ENCODE assay signal across 8 mouse cellular contexts in genomic region chr5:116592049-116592800, GRCm38 (mm10). TPM values are rescaled to one million over a fixed set of nuclear protein-coding genes. Genes with fewer than 3 reads are reported as not detected.
DNase-seq lines count a peak whose midpoint lies in the region; ATAC-seq lines count a peak whose summit lies in the region.
"Had no signal": no experiment of that assay in that cellular context is flagged by ENCODE, and none has a peak within 500 bp of the region (broad histone marks: within the 10 kb centered on the region; RNA-seq: fewer than 3 reads in every experiment).

No protein-coding gene starts in this region.

- peak overlapping the region; percentile 81 for H3K4me3 ChIP-seq in forebrain, embryonic 16.5 days (replicated peaks; ENCODE audit: low read length)
- H3K4me3 ChIP-seq in midbrain, embryonic 12.5 days = peak overlapping the region; percentile 71
- H3K4me3 ChIP-seq: liver, embryonic 13.5 days had no signal

- H3K4me1 ChIP-seq in forebrain, embryonic 16.5 days (replicated peaks; ENCODE audit: control insufficient read depth, insufficient read depth, low read length) = peaks cover 29% of the 10 kb centered on the region
- H3K4me1 ChIP-seq in midbrain, embryonic 12.5 days = peaks cover 41% of the 10 kb centered on the region
- H3K4me1 ChIP-seq: liver, embryonic 13.5 days had no signal

- H3K27ac ChIP-seq in forebrain, embryonic 16.5 days (ENCODE audit: low read length) = peak overlapping the region; percentile 98
- H3K27ac ChIP-seq in midbrain, embryonic 12.5 days (replicated peaks) = peak overlapping the region; percentile 95
- H3K27ac ChIP-seq: liver, embryonic 13.5 days had no signal

- no peaks in the 10 kb centered on the region for H3K27me3 ChIP-seq in forebrain, embryonic 16.5 days (replicated peaks; ENCODE audit: control insufficient read depth, insufficient read depth, low read length)
- H3K27me3 ChIP-seq in midbrain, embryonic 12.5 days = no peaks in the 10 kb centered on the region

- under 1% methylated on average over 32 of the region's 32 CpGs for WGBS in forebrain, embryonic 16.5 days
- WGBS in midbrain, embryonic 12.5 days = 3% methylated on average over 32 of the region's 32 CpGs

- no peaks in the 10 kb centered on the region for H3K9me3 ChIP-seq in forebrain, embryonic 16.5 days (ENCODE audit: control insufficient read depth, low read length)
- H3K9me3 ChIP-seq in midbrain, embryonic 12.5 days = no peaks in the 10 kb centered on the region
- H3K9me3 ChIP-seq: liver, embryonic 13.5 days had no signal

- peak overlapping the region; percentile 67 for H3K4me2 ChIP-seq in forebrain, embryonic 16.5 days (ENCODE audit: low read length)
- peak overlapping the region; percentile 70 for H3K4me2 ChIP-seq in midbrain, embryonic 12.5 days (replicated peaks)
- H3K4me2 ChIP-seq: liver, embryonic 13.5 days had no signal

- ATAC-seq in forebrain, embryonic 16.5 days = peak; percentile 64
- ATAC-seq in midbrain, embryonic 12.5 days (ENCODE audit: low FRiP score, low read depth) = peak; percentile 69

- DNase-seq in ES-CJ7 (ENCODE audit: low read depth, low spot score) (peak; percentile 49), ZHBTc4 (ENCODE audit: low read depth, low spot score) (peak; percentile 51)
- no peak for DNase-seq in adrenal gland, adult 2 months
- no peak for DNase-seq in kidney, adult 8-10 months
- no peak for DNase-seq in thymus, postnatal 36 days
- DNase-seq: liver, embryonic 13.5 days had no signal

- H3K36me3 ChIP-seq in forebrain, embryonic 16.5 days (ENCODE audit: control insufficient read depth, insufficient read depth) = no peaks in the 10 kb centered on the region
- no peaks in the 10 kb centered on the region for H3K36me3 ChIP-seq in midbrain, embryonic 12.5 days
- H3K36me3 ChIP-seq: liver, embryonic 13.5 days had no signal

- peak overlapping the region; percentile 90 for H3K9ac ChIP-seq in forebrain, embryonic 16.5 days (replicated peaks; ENCODE audit: low read depth, low read length)
- peak overlapping the region; percentile 78 for H3K9ac ChIP-seq in midbrain, embryonic 12.5 days (replicated peaks)
- H3K9ac ChIP-seq: liver, embryonic 13.5 days had no signal

RNA-seq across cellular contexts. Expression of gene Srrm4, which starts 0.6 kb away (rescaled TPM):
- polyA plus RNA-seq in forebrain, embryonic 16.5 days (2015; fragmentation: Nextera tagmentation; extraction: Ambion mirVana) = 32.4 and 33.9 TPM in 2 replicates
- 21.8 and 24.0 TPM in 2 replicates for polyA plus RNA-seq in midbrain, embryonic 12.5 days (2016; fragmentation: Nextera tagmentation; extraction: Ambion mirVana)
- total RNA-seq in adrenal gland, adult 2 months (2021) = 1 to 10 TPM; 1.1 to 1.4 TPM
- 1.2 and 1.9 TPM in 2 replicates for polyA plus RNA-seq in adrenal gland, adult 2 months (2012; rRNA removed)

Comparison
In these comparisons a context has a peak if more than half of its experiments do, and no peak if none do; other contexts are left out.
1. DNase-seq: peak in ES-CJ7 (single experiment) and ZHBTc4 (single experiment); none in adrenal gland, adult 2 months (single experiment), kidney, adult 8-10 months (0 of 2) and thymus, postnatal 36 days (0 of 2).